Mouse (Mus musculus) testis, postnatal 10 days (tissue): ENCODE measurements around the gene Dus1l.
"Not testable (repeated sequence)": the region's sequence is repeated elsewhere in the genome, so short reads cannot be mapped to it uniquely, and the experiment has no call there.

Experiments
- DNase-seq: peaks from one replicate; pipeline ENCODE4 v3.0.0; 2021; ENCODE audit warnings: low spot score

Dus1l gene

DNA sequence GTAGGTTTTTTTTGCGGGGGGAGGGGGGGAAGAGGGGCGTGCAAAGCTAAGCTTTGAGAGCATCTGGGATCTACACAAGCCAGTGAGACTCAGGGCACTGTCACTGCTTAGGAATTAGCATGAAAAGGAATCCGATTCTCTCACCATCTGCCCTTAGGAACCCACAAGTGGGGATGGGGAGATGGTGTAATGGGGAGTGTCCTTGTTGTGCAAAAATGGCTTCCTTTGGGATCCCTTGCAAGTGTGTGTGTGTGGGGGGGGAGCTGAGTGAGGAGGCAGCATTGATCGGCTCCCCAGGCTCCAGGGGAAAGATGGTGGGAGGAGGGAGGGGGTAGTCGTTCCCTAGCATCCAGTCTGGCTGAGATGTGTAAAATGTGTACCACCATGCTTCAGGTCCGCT, 19.1 kb downstream of the Dus1l start:
- no peak for DNase-seq

- DNase-seq: peak; percentile 98
These were observed 20.3 kb downstream of the Dus1l start for GRCm38 (mm10) chr11:120775774-120776469.

GRCm38 (mm10) chr11:120773463-120774190, 22.6 kb downstream of the Dus1l start:
- DNase-seq: peak; percentile 35

DNA sequence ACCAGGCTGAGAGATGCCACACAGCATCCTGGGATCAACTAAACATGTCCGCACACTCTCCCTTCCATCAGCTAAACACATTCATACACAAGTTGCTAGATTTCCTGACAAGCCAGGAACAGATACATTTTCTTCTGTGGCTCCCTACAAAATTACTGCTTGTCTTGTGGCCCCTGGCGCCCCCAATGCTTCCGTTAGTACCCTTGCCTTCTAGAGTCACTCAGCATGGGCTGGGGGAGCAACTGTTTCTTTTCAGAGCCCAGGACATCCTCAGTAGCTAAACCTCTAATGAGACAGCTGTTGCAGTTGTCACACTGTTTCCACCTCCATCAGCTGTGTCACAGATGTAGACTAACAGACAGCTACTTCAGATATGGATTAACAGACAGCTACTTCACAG, 23.5 kb downstream of the Dus1l start:
- peak; percentile 38 for DNase-seq

GRCm38 (mm10) chr11:120768206-120768605, 28.0 kb downstream of the Dus1l start:
- no peak for DNase-seq

GRCm38 (mm10) chr11:120767023-120767422, 29.2 kb downstream of the Dus1l start:
- not testable (repeated sequence) for DNase-seq

- DNase-seq: not testable (repeated sequence)
These were observed 32.8 kb downstream of the Dus1l start for GRCm38 (mm10) chr11:120763121-120763999.

- DNase-seq: not testable (repeated sequence)
These were observed 33.5 kb downstream of the Dus1l start, which contains the start of gene Hmga1b for GRCm38 (mm10) chr11:120762672-120763041. TSS of gene Hmga1b (plus strand) at chr11:120762794.

- no peak for DNase-seq
These were observed 34.2 kb downstream of the Dus1l start for GRCm38 (mm10) chr11:120761811-120762671.

DNA sequence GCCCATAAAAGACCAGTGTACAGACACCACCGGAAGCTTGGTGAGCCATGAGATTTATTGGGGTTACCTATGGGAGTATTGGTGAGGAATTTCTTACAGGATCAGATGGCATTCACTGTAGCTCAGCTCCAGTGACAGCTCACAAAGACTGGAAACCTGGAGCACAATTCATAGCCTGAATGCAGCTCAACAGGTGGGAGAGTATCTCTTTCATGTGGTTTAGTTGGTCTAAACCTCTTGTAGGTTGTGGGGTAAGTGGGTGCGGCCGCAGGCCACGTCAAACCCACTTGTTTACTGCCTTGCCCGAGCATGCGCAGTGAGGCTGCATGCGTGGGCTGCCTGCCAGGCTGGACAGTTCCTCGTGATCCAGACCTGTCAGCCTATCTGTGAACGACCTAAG, 36.0 kb downstream of the Dus1l start:
- DNase-seq: no peak

- no peak for DNase-seq
These were observed 44.6 kb downstream of the Dus1l start for GRCm38 (mm10) chr11:120751606-120752005.

GRCm38 (mm10) chr11:120749430-120749829, 46.8 kb downstream of the Dus1l start:
- DNase-seq: no peak

DNA sequence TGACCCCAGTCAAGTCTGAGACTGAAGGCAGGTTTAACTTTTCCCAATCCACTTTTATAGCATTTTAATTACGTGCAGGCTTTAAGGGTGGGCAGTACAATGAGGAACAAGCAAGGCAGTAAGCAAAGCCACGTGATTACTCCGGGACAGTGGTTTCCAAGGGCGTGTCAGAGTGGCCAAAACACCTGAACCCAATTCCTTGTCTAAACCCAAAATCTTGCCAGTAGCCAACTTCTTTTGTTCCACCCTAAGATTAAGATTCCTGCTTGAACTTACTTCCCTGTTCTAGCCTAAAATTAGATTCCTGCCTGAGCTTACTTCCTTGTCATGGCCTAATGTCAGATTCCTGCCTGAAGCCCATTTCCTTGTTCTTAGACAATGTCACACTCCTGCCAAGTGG, 48.2 kb downstream of the Dus1l start:
- no peak for DNase-seq

DNA sequence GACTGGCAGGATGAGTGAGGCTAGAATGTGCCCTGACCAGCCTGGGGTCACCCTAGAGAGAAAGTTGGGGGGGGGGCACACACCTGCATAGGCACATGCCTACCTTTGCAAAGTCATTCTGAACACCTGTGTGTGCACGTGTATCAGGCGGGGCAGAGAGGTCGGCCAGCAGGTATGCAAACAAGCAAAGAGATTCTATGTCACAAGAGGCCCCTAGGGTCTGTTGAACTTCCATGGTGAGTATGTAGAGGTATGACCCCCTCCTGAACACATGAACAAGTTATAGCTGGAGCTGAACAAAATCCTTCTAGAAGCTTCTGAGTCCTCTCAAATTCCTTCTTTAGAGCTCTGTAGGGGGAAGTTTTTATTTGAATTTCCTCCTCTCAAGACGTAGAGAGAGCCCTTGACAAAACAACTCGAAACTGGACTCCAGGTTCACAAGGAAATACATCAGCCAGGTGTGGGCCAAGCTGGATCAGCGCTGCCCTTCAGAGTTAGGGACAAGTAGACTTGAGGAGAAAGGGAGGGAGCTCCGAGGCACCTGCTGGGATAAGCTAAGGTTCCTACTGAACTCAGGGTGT, 52.0 kb downstream of the Dus1l start:
- no peak for DNase-seq

GRCm38 (mm10) chr11:120740981-120741380, 55.2 kb downstream of the Dus1l start:
- DNase-seq: no peak
